Mouse (Mus musculus): ENCODE results near the gene Gm3252. TPM values are rescaled to one million over a fixed set of nuclear protein-coding genes. Genes with fewer than 3 reads are reported as not detected.

The Gm3252 gene
- 0.62 and 1.6 TPM in 2 replicates for polyA plus RNA-seq (2012; rRNA removed)

DNA sequence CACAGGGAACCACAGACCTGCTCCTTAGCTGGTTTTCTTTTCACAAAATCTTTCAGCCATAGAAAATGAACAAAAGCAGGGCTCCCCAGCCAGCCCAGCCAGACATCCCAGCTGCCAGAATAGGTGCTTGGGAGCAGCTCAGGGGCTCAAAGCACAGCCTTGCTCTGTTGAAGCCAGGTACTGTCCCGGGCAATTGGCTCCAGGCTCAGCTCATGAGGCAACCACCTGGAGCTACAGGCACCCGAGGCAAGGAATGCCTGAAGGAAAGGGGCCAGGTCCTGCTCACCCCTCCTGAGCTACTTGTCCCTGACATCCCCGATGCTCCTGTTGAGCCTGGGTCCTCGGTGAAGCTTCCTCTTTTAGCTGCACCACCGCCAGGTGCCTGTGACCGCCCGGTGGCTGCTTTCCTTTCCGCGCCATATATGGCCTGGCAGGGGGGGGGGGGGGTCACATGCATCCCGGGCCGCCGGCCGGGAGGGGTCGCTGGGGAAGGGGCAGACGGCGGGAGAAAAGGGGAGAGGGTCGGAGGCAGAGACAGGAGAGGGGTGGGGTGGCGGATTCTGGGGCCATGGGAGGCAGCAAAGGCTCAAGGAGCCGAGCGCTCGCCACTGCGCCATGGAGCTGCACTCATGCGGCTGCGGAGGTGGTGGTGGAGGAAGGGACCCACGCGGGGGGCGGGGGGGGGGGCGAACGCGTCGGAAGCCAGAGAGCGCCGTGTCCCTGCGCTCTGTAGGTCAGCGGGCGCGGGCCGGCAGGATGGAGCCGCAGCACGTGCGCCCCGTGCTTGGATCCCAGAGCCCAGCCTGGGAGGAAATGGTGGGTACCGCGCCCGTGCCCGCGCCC, at the start of gene Gm3252:
TSS of gene Gm3252 (plus strand) at position 738 of the 843 bp plus-strand sequence.

DNA sequence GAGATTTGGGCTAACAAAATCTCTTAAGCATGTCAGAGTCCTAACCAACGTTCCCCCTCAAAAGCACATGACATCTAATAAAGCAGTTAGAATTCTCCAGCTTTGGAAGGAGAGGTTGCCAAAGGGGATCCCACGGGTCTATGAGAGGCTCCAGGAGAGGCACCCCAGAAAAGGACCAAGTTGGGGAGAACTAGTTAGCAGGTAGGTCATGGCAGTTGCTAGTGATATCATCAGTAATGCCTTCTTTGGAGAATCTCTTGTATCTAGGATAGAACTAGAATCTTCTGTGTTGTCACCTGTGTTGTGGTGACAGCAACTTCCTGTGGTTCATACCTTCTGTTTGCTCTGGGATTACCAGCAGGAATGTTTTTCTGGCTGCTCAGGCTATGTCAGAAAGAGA, 17.6 kb upstream of the Gm3252 start, which contains the start of gene Gm7876:
TSS of gene Gm7876 (plus strand) at position 301 of the 400 bp plus-strand sequence.

DNA sequence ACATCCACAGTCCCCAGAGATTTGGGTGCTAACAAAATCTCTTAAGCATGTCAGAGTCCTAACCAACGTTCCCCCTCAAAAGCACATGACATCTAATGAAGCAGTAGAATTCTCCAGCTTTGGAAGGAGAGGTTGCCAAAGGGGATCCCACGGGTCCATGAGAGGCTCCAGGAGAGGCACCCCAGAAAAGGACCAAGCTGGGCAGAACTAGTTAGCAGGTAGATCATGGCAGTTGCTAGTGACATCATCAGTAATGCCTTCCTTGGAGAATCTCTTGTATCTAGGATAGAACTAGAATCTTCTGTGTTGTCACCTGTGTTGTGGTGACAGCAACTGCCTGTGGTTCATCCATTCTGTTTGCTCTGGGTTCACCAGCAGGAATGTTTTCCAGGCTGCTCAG, 49.5 kb downstream of the Gm3252 start, which contains the start of gene Gm9602:
TSS of gene Gm9602 (plus strand) at position 301 of the 400 bp plus-strand sequence.

Other genes starting within 250 kb of the Gm3252 start
- 0.04 TPM in 1 of 2 replicates, not detected in the other for gene Gm3182, start 245.0 kb upstream of the Gm3252 start, polyA plus RNA-seq (2012; rRNA removed)
- not detected in 2 replicates for gene Gm3047, start 171.4 kb upstream of the Gm3252 start, polyA plus RNA-seq (2012; rRNA removed)
- not detected in 2 replicates for gene Gm8159, start 94.4 kb upstream of the Gm3252 start, polyA plus RNA-seq (2012; rRNA removed)
- gene Gm3239, start 62.6 kb upstream of the Gm3252 start, polyA plus RNA-seq (2012; rRNA removed), result 0.08 and 0.36 TPM in 2 replicates
- not detected in 2 replicates for gene Gm7876, start 17.5 kb upstream of the Gm3252 start, polyA plus RNA-seq (2012; rRNA removed)
- not detected in 2 replicates for gene Gm9602, start 49.6 kb downstream of the Gm3252 start, polyA plus RNA-seq (2012; rRNA removed)
- gene Gm3269, start 111.3 kb downstream of the Gm3252 start, polyA plus RNA-seq (2012; rRNA removed), result not detected in 2 replicates
- gene Gm3264, start 128.8 kb downstream of the Gm3252 start, polyA plus RNA-seq (2012; rRNA removed), result 1.1 and 3.3 TPM in 2 replicates
- 0.07 TPM in 1 of 2 replicates, not detected in the other for gene Gm3278, start 165.6 kb downstream of the Gm3252 start, polyA plus RNA-seq (2012; rRNA removed)

All from central nervous system, embryonic 11.5 days (tissue).